Mouse (Mus musculus): Measurements from ENCODE around the gene Serpina3k. TPM values are rescaled to one million over a fixed set of nuclear protein-coding genes. Genes with fewer than 3 reads are reported as not detected.

Serpina3k gene
- polyA plus RNA-seq, 1 experiment from 2014 or later: not detected

Other genes starting within 250 kb of the Serpina3k start
- gene Serpina5, start 237.4 kb upstream of the Serpina3k start, polyA plus RNA-seq (2016; fragmentation: Nextera tagmentation; extraction: Ambion mirVana): not detected in 2 replicates
- gene Serpina3a, start 225.8 kb upstream of the Serpina3k start, polyA plus RNA-seq (2016; fragmentation: Nextera tagmentation; extraction: Ambion mirVana): not detected in 2 replicates
- gene Serpina3b, start 210.5 kb upstream of the Serpina3k start, polyA plus RNA-seq (2016; fragmentation: Nextera tagmentation; extraction: Ambion mirVana): not detected in 2 replicates
- not detected in 2 replicates for gene Serpina3c, start 184.6 kb upstream of the Serpina3k start, polyA plus RNA-seq (2016; fragmentation: Nextera tagmentation; extraction: Ambion mirVana)
- 0.17 and 0.37 TPM in 2 replicates for gene Serpina3f, start 123.9 kb upstream of the Serpina3k start, polyA plus RNA-seq (2016; fragmentation: Nextera tagmentation; extraction: Ambion mirVana)
- 0.19 and 0.37 TPM in 2 replicates for gene Serpina3g, start 102.2 kb upstream of the Serpina3k start, polyA plus RNA-seq (2016; fragmentation: Nextera tagmentation; extraction: Ambion mirVana)
- gene Serpina3i, start 75.4 kb upstream of the Serpina3k start, polyA plus RNA-seq (2016; fragmentation: Nextera tagmentation; extraction: Ambion mirVana): 0.18 TPM in 1 of 2 replicates, not detected in the other
- gene Serpina3j, start 23.9 kb upstream of the Serpina3k start, polyA plus RNA-seq (2016; fragmentation: Nextera tagmentation; extraction: Ambion mirVana): not detected in 2 replicates
- gene Serpina3m, start within 50 bp of the Serpina3k start, polyA plus RNA-seq (2016; fragmentation: Nextera tagmentation; extraction: Ambion mirVana): not detected in 2 replicates
- not detected in 2 replicates for gene Serpina3n, start 68.2 kb downstream of the Serpina3k start, polyA plus RNA-seq (2016; fragmentation: Nextera tagmentation; extraction: Ambion mirVana)
- 0.24 and 0.65 TPM in 2 replicates for gene Gsc, start 134.8 kb downstream of the Serpina3k start, polyA plus RNA-seq (2016; fragmentation: Nextera tagmentation; extraction: Ambion mirVana)

All from midbrain, embryonic 12.5 days (tissue).